Mouse (Mus musculus) megakaryocyte, embryonic 14.5 days (primary cell): ENCODE results near the gene Gpr152.

Source experiments
- FLI1 ChIP-seq: IDR thresholded peaks from 2 replicates; pipeline ENCODE4 v1.6.1; 2012; ENCODE audit warnings: low read length, inconsistent platforms, mixed read lengths
- GATA1 ChIP-seq: IDR thresholded peaks from 3 replicates; pipeline ENCODE4 v1.6.1; 2012; ENCODE audit warnings: mixed read lengths, low read length, inconsistent platforms, borderline replicate concordance

- TF ChIP-seq FLI1 (no peak), GATA1 (no peak)
Observed at GRCm38 (mm10) chr19:4159049-4159448, 19.5 kb downstream of the Gpr152 start.
